Mouse (Mus musculus): ENCODE measurements around the gene Msh5. TPM values are rescaled to one million over a fixed set of nuclear protein-coding genes. Genes with fewer than 3 reads are reported as not detected.

Gene Msh5
- polyA plus RNA-seq, 1 experiment from 2014 or later, result 1.4 TPM

DNA sequence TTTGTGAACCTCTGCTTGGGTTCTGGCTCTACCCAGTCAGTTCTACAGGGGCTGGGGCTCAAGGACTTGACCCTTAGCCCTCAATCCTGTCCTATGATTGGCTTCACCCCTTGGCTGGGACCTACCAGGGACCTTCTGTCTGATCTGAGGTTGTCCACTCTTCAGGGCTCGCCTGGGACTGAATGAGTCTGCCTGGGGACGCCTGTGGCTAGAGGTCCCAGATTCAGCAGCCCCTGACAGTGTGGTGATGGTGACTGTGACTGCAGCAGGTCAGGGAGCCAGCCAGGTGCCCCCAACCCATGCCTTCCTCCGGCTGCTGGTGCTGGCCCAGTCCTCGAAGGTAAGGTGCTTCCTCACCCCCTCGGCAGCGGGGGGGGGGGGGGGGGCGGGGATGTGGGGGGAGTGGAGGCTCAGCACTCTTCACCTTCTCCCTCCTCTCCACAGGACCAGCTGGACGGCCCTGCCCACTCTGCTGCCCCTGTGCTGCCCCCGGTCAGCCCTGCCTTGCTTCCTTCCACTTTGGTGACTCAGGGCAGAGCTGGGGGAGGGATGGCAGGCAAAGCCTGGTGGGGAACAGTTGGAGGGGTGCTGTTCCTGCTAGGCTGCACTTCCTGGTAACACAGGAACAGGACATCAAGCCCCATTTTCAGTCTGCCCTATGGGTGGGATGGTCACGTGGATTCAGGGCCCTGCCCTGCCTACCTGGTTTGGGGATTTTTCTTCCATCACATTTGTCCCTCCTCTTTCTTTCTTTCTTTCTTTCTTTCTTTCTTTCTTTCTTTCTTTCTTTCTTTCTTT is 21.7 kb downstream of the Msh5 start:
- no peak overlapping the region; the same call in 1 of the 2 replicates for H3K9ac ChIP-seq (ENCODE audit: low read depth, low read length)
- H3K4me1 ChIP-seq (replicated peaks; ENCODE audit: control insufficient read depth, insufficient read depth, low read length), result no peaks in the 10 kb centered on the region; the same call in 1 of the 2 replicates
- H3K27ac ChIP-seq (ENCODE audit: low read depth, low read length), result no peak overlapping the region
- H3K9me3 ChIP-seq (ENCODE audit: control insufficient read depth), result no peaks in the 10 kb centered on the region
- TF ChIP-seq CTCF (IDR thresholded peaks at IDR 0.05; ENCODE audit: low read depth), result no peak
- ATAC-seq, result no peak
- no peak overlapping the region for H3K4me2 ChIP-seq (replicated peaks; ENCODE audit: low read depth)
- no peak overlapping the region for H3K4me3 ChIP-seq (ENCODE audit: low read depth, low read length)
- no peaks in the 10 kb centered on the region for H3K36me3 ChIP-seq (ENCODE audit: control insufficient read depth, insufficient read depth)
- 73% methylated on average over 7 of the region's 10 CpGs for WGBS
- H3K27me3 ChIP-seq (replicated peaks; ENCODE audit: control insufficient read depth, insufficient read depth, low read length), result no peaks in the 10 kb centered on the region

DNA sequence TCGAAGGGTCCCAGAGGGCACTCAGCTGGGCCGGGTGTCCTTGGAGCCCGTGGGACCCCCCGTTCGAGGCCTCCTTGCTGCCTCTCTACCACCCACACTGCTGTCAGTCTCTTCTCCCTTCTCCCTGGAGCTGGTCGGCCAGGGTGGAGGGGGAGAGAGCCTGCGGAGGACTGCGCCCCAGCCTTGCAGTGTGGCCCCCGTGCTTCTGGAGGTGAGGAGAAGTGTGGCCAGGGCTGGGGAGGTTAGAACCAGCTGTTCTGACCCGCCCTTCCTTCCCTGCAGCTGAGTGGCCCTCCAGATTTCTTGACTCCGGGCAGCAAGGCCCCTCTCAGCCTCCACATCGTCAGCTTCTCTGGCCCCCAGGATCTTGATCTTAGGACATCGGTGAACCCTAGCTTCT is 22.3 kb downstream of the Msh5 start:
- Histone ChIP-seq H3K9ac (ENCODE audit: low read depth, low read length) (0 out of 2 replicates have a peak overlapping the region, but pooled peaks have one; percentile 8), H3K36me3 (ENCODE audit: control insufficient read depth, insufficient read depth) (no peaks in the 10 kb centered on the region), H3K4me3 (ENCODE audit: low read depth, low read length) (no peak overlapping the region), H3K27ac (ENCODE audit: low read depth, low read length) (no peak overlapping the region), H3K4me2 (replicated peaks; ENCODE audit: low read depth) (no peak overlapping the region), H3K4me1 (replicated peaks; ENCODE audit: control insufficient read depth, insufficient read depth, low read length) (no peaks in the 10 kb centered on the region; the same call in 1 of the 2 replicates), H3K9me3 (ENCODE audit: control insufficient read depth) (no peaks in the 10 kb centered on the region), H3K27me3 (replicated peaks; ENCODE audit: control insufficient read depth, insufficient read depth, low read length) (no peaks in the 10 kb centered on the region)
- ATAC-seq, result no peak
- no peak for TF ChIP-seq CTCF (IDR thresholded peaks at IDR 0.05; ENCODE audit: low read depth)
- WGBS, result 66% methylated on average over 13 of the region's 13 CpGs

DNA sequence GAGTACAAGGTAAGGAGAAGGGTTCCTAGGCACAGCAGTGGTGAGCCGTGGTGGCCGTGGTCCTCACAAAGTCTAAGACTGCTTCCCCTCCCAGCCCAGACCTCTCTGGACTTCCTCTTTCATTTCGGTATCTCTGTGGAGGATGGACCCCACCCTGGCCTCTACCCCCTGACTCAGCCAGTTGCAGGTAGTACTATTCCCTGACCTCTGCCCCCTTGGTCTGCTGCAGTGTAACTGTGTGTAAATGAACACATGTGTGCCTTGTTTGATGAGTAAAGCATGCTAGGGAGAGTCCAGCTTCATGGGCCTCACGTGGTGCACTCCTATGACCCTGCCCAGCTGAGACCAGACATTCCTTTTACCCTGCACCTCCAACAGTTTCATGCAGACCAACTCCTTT is 22.8 kb downstream of the Msh5 start:
- ATAC-seq, result peak; percentile 77
- H3K36me3 ChIP-seq (ENCODE audit: control insufficient read depth, insufficient read depth), result no peaks in the 10 kb centered on the region
- H3K9ac ChIP-seq (ENCODE audit: low read depth, low read length), result 0 out of 2 replicates have a peak overlapping the region, but pooled peaks have one; percentile 8
- no peaks in the 10 kb centered on the region for H3K9me3 ChIP-seq (ENCODE audit: control insufficient read depth)
- H3K27ac ChIP-seq (ENCODE audit: low read depth, low read length), result no peak overlapping the region; the same call in 1 of the 2 replicates
- no peaks in the 10 kb centered on the region; the same call in 1 of the 2 replicates for H3K4me1 ChIP-seq (replicated peaks; ENCODE audit: control insufficient read depth, insufficient read depth, low read length)
- H3K4me3 ChIP-seq (ENCODE audit: low read depth, low read length), result no peak overlapping the region
- no peaks in the 10 kb centered on the region for H3K27me3 ChIP-seq (replicated peaks; ENCODE audit: control insufficient read depth, insufficient read depth, low read length)
- H3K4me2 ChIP-seq (replicated peaks; ENCODE audit: low read depth), result peak overlapping the region; percentile 27; the same call in 1 of the 2 replicates
- WGBS, result 31% methylated on average over 4 of the region's 4 CpGs
- TF ChIP-seq CTCF (IDR thresholded peaks at IDR 0.05; ENCODE audit: low read depth), result no peak

DNA sequence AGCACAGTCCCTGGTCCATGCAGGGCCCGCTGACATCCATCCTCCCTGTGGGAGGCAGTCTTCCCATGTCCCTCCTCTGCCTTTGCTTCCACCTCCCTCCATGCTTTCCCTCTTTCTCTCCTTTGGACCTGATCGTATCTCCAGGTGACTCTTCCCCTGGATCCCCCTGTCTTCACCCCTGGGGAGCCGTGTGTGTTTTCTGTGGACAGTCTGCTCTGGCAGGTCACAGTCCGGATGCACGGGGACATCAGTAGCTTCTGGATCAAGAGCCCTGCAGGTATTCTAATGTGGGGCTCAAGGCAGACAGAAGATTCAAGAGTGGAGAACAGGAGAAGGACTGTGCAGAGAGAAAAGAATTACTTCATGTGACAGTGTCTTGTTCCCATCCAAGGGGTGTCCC is 23.3 kb downstream of the Msh5 start:
- H3K4me3 ChIP-seq (ENCODE audit: low read depth, low read length), result no peak overlapping the region
- no peaks in the 10 kb centered on the region; the same call in 1 of the 2 replicates for H3K4me1 ChIP-seq (replicated peaks; ENCODE audit: control insufficient read depth, insufficient read depth, low read length)
- WGBS, result 84% methylated on average over 5 of the region's 5 CpGs
- H3K9me3 ChIP-seq (ENCODE audit: control insufficient read depth), result no peaks in the 10 kb centered on the region
- H3K27me3 ChIP-seq (replicated peaks; ENCODE audit: control insufficient read depth, insufficient read depth, low read length), result no peaks in the 10 kb centered on the region
- no peak overlapping the region; the same call in 1 of the 2 replicates for H3K27ac ChIP-seq (ENCODE audit: low read depth, low read length)
- no peaks in the 10 kb centered on the region for H3K36me3 ChIP-seq (ENCODE audit: control insufficient read depth, insufficient read depth)
- TF ChIP-seq CTCF (IDR thresholded peaks at IDR 0.05; ENCODE audit: low read depth), result peak; percentile 33
- no peak overlapping the region for H3K4me2 ChIP-seq (replicated peaks; ENCODE audit: low read depth)
- no peak for ATAC-seq
- no peak overlapping the region for H3K9ac ChIP-seq (ENCODE audit: low read depth, low read length)

DNA sequence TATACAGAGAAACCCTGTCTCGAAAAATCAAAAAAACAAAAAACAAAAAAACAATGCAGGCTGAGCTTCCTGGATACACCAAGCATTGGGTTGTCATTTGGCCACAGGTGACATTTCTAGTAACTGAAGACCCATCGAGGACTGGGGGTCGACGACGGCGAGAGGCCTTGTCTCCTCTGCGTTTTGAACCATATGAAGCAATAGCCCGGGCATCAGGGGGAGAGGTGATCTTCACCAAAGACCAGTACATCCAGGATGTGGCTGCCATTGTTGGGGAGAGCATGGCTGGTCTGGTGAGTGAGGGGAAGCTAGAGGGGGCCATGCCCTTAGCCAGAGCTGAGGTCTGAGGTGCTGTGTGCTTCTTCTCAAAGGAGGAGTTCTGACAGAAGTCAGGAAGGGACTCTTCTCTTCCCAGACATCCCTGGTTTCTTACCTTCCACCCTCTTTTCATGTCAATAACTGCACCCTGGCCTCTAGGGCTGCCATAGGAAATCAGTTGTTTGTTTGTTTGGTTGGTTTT is 23.9 kb downstream of the Msh5 start:
- H3K9me3 ChIP-seq (ENCODE audit: control insufficient read depth), result no peaks in the 10 kb centered on the region
- no peak overlapping the region for H3K27ac ChIP-seq (ENCODE audit: low read depth, low read length)
- no peak overlapping the region for H3K4me3 ChIP-seq (ENCODE audit: low read depth, low read length)
- WGBS, result 95% methylated on average over 8 of the region's 8 CpGs
- no peaks in the 10 kb centered on the region; the same call in 1 of the 2 replicates for H3K4me1 ChIP-seq (replicated peaks; ENCODE audit: control insufficient read depth, insufficient read depth, low read length)
- H3K4me2 ChIP-seq (replicated peaks; ENCODE audit: low read depth), result no peak overlapping the region
- no peak for ATAC-seq
- H3K27me3 ChIP-seq (replicated peaks; ENCODE audit: control insufficient read depth, insufficient read depth, low read length), result no peaks in the 10 kb centered on the region
- TF ChIP-seq CTCF (IDR thresholded peaks at IDR 0.05; ENCODE audit: low read depth), result no peak
- no peak overlapping the region for H3K9ac ChIP-seq (ENCODE audit: low read depth, low read length)
- no peaks in the 10 kb centered on the region for H3K36me3 ChIP-seq (ENCODE audit: control insufficient read depth, insufficient read depth)

DNA sequence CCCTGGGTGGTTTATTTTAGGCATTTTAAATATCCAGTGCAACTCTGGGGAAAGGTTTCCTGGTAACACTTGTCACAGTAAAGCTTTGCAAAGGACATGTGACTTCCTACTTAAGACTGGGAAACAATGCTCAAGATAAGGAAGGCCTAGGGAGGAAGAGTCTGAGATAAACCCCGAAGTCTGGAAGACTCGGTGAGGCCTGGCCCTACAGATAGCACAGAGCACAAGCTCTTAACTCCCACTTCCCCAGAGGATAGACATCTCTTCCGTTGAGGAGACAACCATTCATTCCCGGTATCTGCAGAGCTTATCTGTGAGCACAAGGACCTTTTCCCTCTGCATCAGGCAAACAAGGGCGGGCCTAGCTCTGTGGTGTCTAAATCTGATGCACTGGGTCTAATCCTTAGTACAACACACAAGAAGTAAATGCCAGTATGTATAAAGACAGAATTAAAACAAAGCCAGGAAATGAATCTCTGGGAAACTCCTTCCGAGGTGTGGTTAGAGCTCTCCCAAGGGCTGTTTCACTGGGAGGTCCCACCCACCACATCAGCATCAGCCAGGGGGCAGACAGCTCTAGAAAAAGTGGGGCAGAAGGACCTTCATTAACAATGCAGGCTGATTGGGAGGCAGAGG is 24.6 kb downstream of the Msh5 start:
- Histone ChIP-seq H3K4me3 (ENCODE audit: low read depth, low read length) (no peak overlapping the region), H3K9ac (ENCODE audit: low read depth, low read length) (no peak overlapping the region), H3K27ac (ENCODE audit: low read depth, low read length) (no peak overlapping the region), H3K4me1 (replicated peaks; ENCODE audit: control insufficient read depth, insufficient read depth, low read length) (no peaks in the 10 kb centered on the region; the same call in 1 of the 2 replicates), H3K4me2 (replicated peaks; ENCODE audit: low read depth) (no peak overlapping the region), H3K9me3 (ENCODE audit: control insufficient read depth) (no peaks in the 10 kb centered on the region), H3K36me3 (ENCODE audit: control insufficient read depth, insufficient read depth) (no peaks in the 10 kb centered on the region), H3K27me3 (replicated peaks; ENCODE audit: control insufficient read depth, insufficient read depth, low read length) (no peaks in the 10 kb centered on the region)
- ATAC-seq, result no peak
- 0 out of 2 replicates have a peak, but pooled peaks have one; percentile 16 for TF ChIP-seq CTCF (IDR thresholded peaks at IDR 0.05; ENCODE audit: low read depth)
- 25% methylated on average over 6 of the region's 6 CpGs for WGBS
